Mouse (Mus musculus) bone marrow macrophage, adult 2 months (primary cell): ENCODE results near the gene Ppp1r21.

ENCODE experiments used
- CTCF ChIP-seq: IDR thresholded peaks from 2 replicates; pipeline ENCODE4 v1.5.1; 2012; ENCODE audit warnings: low read depth, mild to moderate bottlenecking, low read length, moderate library complexity
- POLR2A ChIP-seq: IDR thresholded peaks from 2 replicates; pipeline ENCODE4 v1.6.1; 2012; ENCODE audit warnings: mild to moderate bottlenecking, low read depth, low read length, borderline replicate concordance

- TF ChIP-seq POLR2A (no peak), CTCF (no peak)
Measured at GRCm38 (mm10) chr17:88630554-88630948, 100.6 kb downstream of the Ppp1r21 start.
